ENCODE assay signal across 8 mouse cellular contexts in genomic region chr17:24413557-24414211, GRCm38 (mm10). TPM values are rescaled to one million over a fixed set of nuclear protein-coding genes. Genes with fewer than 3 reads are reported as not detected.
DNase-seq lines count a peak whose midpoint lies in the region; ATAC-seq and TF ChIP-seq lines count a peak whose summit lies in the region.

No protein-coding gene starts in this region.

- peak; percentile 33 to 34; a peak in 2 of 4 replicates for TF ChIP-seq EP300 in MEL (IDR thresholded peaks at IDR 0.05; ENCODE audit: low read depth in 1 of 2, low read length in 2 of 2)

- H3K9ac ChIP-seq in MEL (ENCODE audit: control insufficient read depth, low read depth, low read length, poor library complexity, severe bottlenecking): peak overlapping the region; percentile 79
- peak overlapping the region; percentile 30 for H3K9ac ChIP-seq in forebrain, embryonic 16.5 days (replicated peaks; ENCODE audit: low read depth, low read length)
- H3K9ac ChIP-seq in limb, embryonic 13.5 days: peak overlapping the region; percentile 73
- peak overlapping the region; percentile 68 for H3K9ac ChIP-seq in midbrain, embryonic 16.5 days (ENCODE audit: low read depth, low read length)

- peaks cover 41% of the 10 kb centered on the region for H3K79me2 ChIP-seq in MEL (ENCODE audit: control insufficient read depth, insufficient read depth, low read length, poor library complexity)

- H3K9me3 ChIP-seq in MEL (replicated peaks; ENCODE audit: insufficient read depth, low read length): no peaks in the 10 kb centered on the region
- no peaks in the 10 kb centered on the region for H3K9me3 ChIP-seq in forebrain, embryonic 16.5 days (ENCODE audit: control insufficient read depth, low read length)
- no peaks in the 10 kb centered on the region for H3K9me3 ChIP-seq in limb, embryonic 13.5 days
- H3K9me3 ChIP-seq in midbrain, embryonic 16.5 days (replicated peaks; ENCODE audit: control insufficient read depth, low read length, poor library complexity, severe bottlenecking): no peaks in the 10 kb centered on the region

- TF ChIP-seq POLR2A in MEL (IDR thresholded peaks at IDR 0.05; ENCODE audit: control insufficient read depth in 1 of 2, insufficient read depth in 1 of 2, low read depth in 1 of 2, low read length in 2 of 2, poor library complexity in 1 of 2): no peak

- H3K4me3 ChIP-seq in MEL (ENCODE audit: control insufficient read depth in 1 of 2, insufficient read depth in 1 of 2, low read depth in 2 of 2, low read length in 2 of 2): peak overlapping the region; percentile 66 to 81
- peak overlapping the region; percentile 95 for H3K4me3 ChIP-seq in forebrain, embryonic 16.5 days (replicated peaks; ENCODE audit: low read length)
- peak overlapping the region; percentile 84 for H3K4me3 ChIP-seq in limb, embryonic 13.5 days
- peak overlapping the region; percentile 80 for H3K4me3 ChIP-seq in midbrain, embryonic 16.5 days (ENCODE audit: low read depth, low read length)

- H3K4me1 ChIP-seq in MEL (ENCODE audit: control insufficient read depth in 1 of 2, insufficient read depth in 2 of 2, low read length in 2 of 2): peaks cover 3 to 25% of the 10 kb centered on the region in 2 experiments
- H3K4me1 ChIP-seq in forebrain, embryonic 16.5 days (replicated peaks; ENCODE audit: control insufficient read depth, insufficient read depth, low read length): peaks cover 30% of the 10 kb centered on the region
- H3K4me1 ChIP-seq in limb, embryonic 13.5 days: peaks cover 37% of the 10 kb centered on the region
- H3K4me1 ChIP-seq in midbrain, embryonic 16.5 days (ENCODE audit: control insufficient read depth, insufficient read depth, low read length): peaks cover 19% of the 10 kb centered on the region

- WGBS in forebrain, embryonic 16.5 days: 31% methylated on average over 22 of the region's 22 CpGs
- whole genome bisulfite sequencing in limb, embryonic 13.5 days: 33% methylated on average over 22 of the region's 22 CpGs
- WGBS in midbrain, embryonic 16.5 days: 36% methylated on average over 22 of the region's 22 CpGs

- H3K27me3 ChIP-seq in MEL (ENCODE audit: control insufficient read depth in 1 of 2, insufficient read depth in 2 of 2, low read length in 2 of 2): no peaks in the 10 kb centered on the region
- H3K27me3 ChIP-seq in forebrain, embryonic 16.5 days (replicated peaks; ENCODE audit: control insufficient read depth, insufficient read depth, low read length): no peaks in the 10 kb centered on the region
- H3K27me3 ChIP-seq in limb, embryonic 13.5 days: no peaks in the 10 kb centered on the region
- H3K27me3 ChIP-seq in midbrain, embryonic 16.5 days (ENCODE audit: control insufficient read depth, insufficient read depth, low read depth, low read length): no peaks in the 10 kb centered on the region

- peaks cover 13 to 30% of the 10 kb centered on the region in 2 experiments for H3K36me3 ChIP-seq in MEL (ENCODE audit: control insufficient read depth in 1 of 2, insufficient read depth in 2 of 2, low read length in 2 of 2)
- peaks cover 13% of the 10 kb centered on the region for H3K36me3 ChIP-seq in forebrain, embryonic 16.5 days (ENCODE audit: control insufficient read depth, insufficient read depth)
- peaks cover 60% of the 10 kb centered on the region for H3K36me3 ChIP-seq in limb, embryonic 13.5 days
- H3K36me3 ChIP-seq in midbrain, embryonic 16.5 days (ENCODE audit: control insufficient read depth, insufficient read depth, low read length): peaks cover 20% of the 10 kb centered on the region

- peak; percentile 46 for DNase-seq in cerebellum, adult 9-11 months
- no peak for DNase-seq in cerebellum, adult 9-10 months
- peak; percentile 86 for DNase-seq in MEL (ENCODE audit: low read depth, low spot score)
- no peak for DNase-seq in retina, embryonic 14.5 days (ENCODE audit: low spot score)
- DNase-seq in layer of hippocampus, adult 9-10 months (ENCODE audit: low spot score): no peak

- H3K27ac ChIP-seq in MEL (ENCODE audit: control insufficient read depth, low read depth, low read length): peak overlapping the region; percentile 89
- H3K27ac ChIP-seq in forebrain, embryonic 16.5 days (ENCODE audit: low read length): peak overlapping the region; percentile 11; the same call in 1 of the 2 replicates
- H3K27ac ChIP-seq in limb, embryonic 13.5 days: peak overlapping the region; percentile 80
- peak overlapping the region; percentile 87 for H3K27ac ChIP-seq in midbrain, embryonic 16.5 days (ENCODE audit: low read length)

- ATAC-seq in forebrain, embryonic 16.5 days: peak; percentile 21
- ATAC-seq in limb, embryonic 13.5 days (ENCODE audit: low FRiP score, low read depth): peak; percentile 48; the same call in 1 of the 2 replicates
- ATAC-seq in midbrain, embryonic 16.5 days: peak; percentile 66

- peak; percentile 11 to 43 (median 38); a peak in 4 of 6 replicates for TF ChIP-seq CTCF in MEL (IDR thresholded peaks at IDR 0.05 in 2 of 3, conservative IDR thresholded peaks at IDR 0.05 in 1 of 3; ENCODE audit: control insufficient read depth in 1 of 3, insufficient read depth in 1 of 3, low read depth in 2 of 3, low read length in 3 of 3, poor library complexity in 1 of 3, severe bottlenecking in 1 of 3)

- peak overlapping the region; percentile 57 for H3K4me2 ChIP-seq in forebrain, embryonic 16.5 days (ENCODE audit: low read length)
- H3K4me2 ChIP-seq in limb, embryonic 13.5 days (replicated peaks): peak overlapping the region; percentile 78
- H3K4me2 ChIP-seq in midbrain, embryonic 16.5 days (ENCODE audit: low read length): peak overlapping the region; percentile 92

- no peak for TF ChIP-seq RAD21 in MEL (IDR thresholded peaks at IDR 0.05; ENCODE audit: low read depth, low read length)

TF ChIP-seq in MEL, 35 proteins besides CTCF, POLR2A, EP300 and RAD21 (continues in another document):
- no peak for TF ChIP-seq ZNF384 (IDR thresholded peaks at IDR 0.05; ENCODE audit: low read depth, low read length)
- TF ChIP-seq MYB (IDR thresholded peaks at IDR 0.05; ENCODE audit: low read depth, low read length): no peak
- no peak for TF ChIP-seq SIN3A (IDR thresholded peaks at IDR 0.05; ENCODE audit: low read length)
- no peak for TF ChIP-seq MYC (IDR thresholded peaks at IDR 0.05; ENCODE audit: low read depth, low read length)
- no peak for TF ChIP-seq ZKSCAN1 (IDR thresholded peaks at IDR 0.05; ENCODE audit: low read depth, low read length)
- no peak for TF ChIP-seq NELFE (IDR thresholded peaks at IDR 0.05; ENCODE audit: low read depth, low read length)
- no peak for TF ChIP-seq JUND (IDR thresholded peaks at IDR 0.05; ENCODE audit: low read depth, low read length)
- no peak for TF ChIP-seq MAFK (IDR thresholded peaks at IDR 0.05; ENCODE audit: borderline replicate concordance, low read depth, low read length)
- TF ChIP-seq POLR2AphosphoS2 (IDR thresholded peaks at IDR 0.05; ENCODE audit: low read length): no peak
- TF ChIP-seq POLR2AphosphoS5 (IDR thresholded peaks at IDR 0.05; ENCODE audit: borderline replicate concordance, low read depth, low read length): no peak
- peak; percentile 71 for TF ChIP-seq GATA1 (IDR thresholded peaks at IDR 0.05; ENCODE audit: low read depth, low read length)
- no peak for TF ChIP-seq NRF1 (IDR thresholded peaks at IDR 0.05; ENCODE audit: insufficient read depth, low read depth, low read length, poor library complexity, severe bottlenecking)
- no peak for TF ChIP-seq BHLHE40 (IDR thresholded peaks at IDR 0.05; ENCODE audit: borderline replicate concordance, low read depth, low read length)

RNA-seq across cellular contexts. Expression of gene Rnps1, which starts 0.7 kb away (rescaled TPM):
- total RNA-seq in MEL (2012; rRNA removed): 156 and 167 TPM in 2 replicates
- polyA plus RNA-seq in MEL (2012; ENCODE audit: insufficient read depth in 1 of 2, insufficient read length in 2 of 2, low read depth in 1 of 2, low replicate concordance in 2 of 2, missing spikeins in 1 of 2): 100 to 1,000 TPM in 1 of 2 experiments, not detected in 1; 282 TPM
- polyA plus RNA-seq in forebrain, embryonic 16.5 days (2015; fragmentation: Nextera tagmentation; extraction: Ambion mirVana): 362 and 389 TPM in 2 replicates
- 322 TPM in 2 replicates for polyA plus RNA-seq in limb, embryonic 13.5 days (2015; fragmentation: Nextera tagmentation; extraction: Ambion mirVana)
- polyA plus RNA-seq in midbrain, embryonic 16.5 days (2015; fragmentation: Nextera tagmentation; extraction: Ambion mirVana): 357 and 365 TPM in 2 replicates

RNA-seq across cellular contexts. Expression of gene Eci1, which starts 12.8 kb away (rescaled TPM):
- 54.4 and 65.6 TPM in 2 replicates for total RNA-seq in MEL (2012; rRNA removed)
- 10 to 100 TPM in 1 of 2 experiments, not detected in 1; 48.6 TPM for polyA plus RNA-seq in MEL (2012; ENCODE audit: insufficient read depth in 1 of 2, insufficient read length in 2 of 2, low read depth in 1 of 2, low replicate concordance in 2 of 2, missing spikeins in 1 of 2)
- polyA plus RNA-seq in forebrain, embryonic 16.5 days (2015; fragmentation: Nextera tagmentation; extraction: Ambion mirVana): 30.4 and 34.8 TPM in 2 replicates
- 85.0 and 87.3 TPM in 2 replicates for polyA plus RNA-seq in limb, embryonic 13.5 days (2015; fragmentation: Nextera tagmentation; extraction: Ambion mirVana)
- polyA plus RNA-seq in midbrain, embryonic 16.5 days (2015; fragmentation: Nextera tagmentation; extraction: Ambion mirVana): 34.2 and 34.4 TPM in 2 replicates

RNA-seq across cellular contexts. Expression of gene Dnase1l2, which starts 29.2 kb away (rescaled TPM):
- 0.49 and 0.62 TPM in 2 replicates for total RNA-seq in MEL (2012; rRNA removed)
- 1 to 10 TPM in 1 of 2 experiments, not detected in 1; 1.8 TPM for polyA plus RNA-seq in MEL (2012; ENCODE audit: insufficient read depth in 1 of 2, insufficient read length in 2 of 2, low read depth in 1 of 2, low replicate concordance in 2 of 2, missing spikeins in 1 of 2)
- polyA plus RNA-seq in forebrain, embryonic 16.5 days (2015; fragmentation: Nextera tagmentation; extraction: Ambion mirVana): 6.2 and 9.5 TPM in 2 replicates
- polyA plus RNA-seq in limb, embryonic 13.5 days (2015; fragmentation: Nextera tagmentation; extraction: Ambion mirVana): 2.7 and 3.9 TPM in 2 replicates
- 7.9 and 9.9 TPM in 2 replicates for polyA plus RNA-seq in midbrain, embryonic 16.5 days (2015; fragmentation: Nextera tagmentation; extraction: Ambion mirVana)

RNA-seq across cellular contexts. Expression of gene E4f1, which starts 56.4 kb away (rescaled TPM):
- 24.3 and 26.0 TPM in 2 replicates for total RNA-seq in MEL (2012; rRNA removed)
- 10 to 100 TPM in 1 of 2 experiments, not detected in 1; 37.1 TPM for polyA plus RNA-seq in MEL (2012; ENCODE audit: insufficient read depth in 1 of 2, insufficient read length in 2 of 2, low read depth in 1 of 2, low replicate concordance in 2 of 2, missing spikeins in 1 of 2)
- polyA plus RNA-seq in forebrain, embryonic 16.5 days (2015; fragmentation: Nextera tagmentation; extraction: Ambion mirVana): 37.9 and 54.0 TPM in 2 replicates
- polyA plus RNA-seq in limb, embryonic 13.5 days (2015; fragmentation: Nextera tagmentation; extraction: Ambion mirVana): 38.3 and 45.7 TPM in 2 replicates
- 46.4 and 50.2 TPM in 2 replicates for polyA plus RNA-seq in midbrain, embryonic 16.5 days (2015; fragmentation: Nextera tagmentation; extraction: Ambion mirVana)

RNA-seq across cellular contexts. Expression of gene Pgp, which starts 56.5 kb away (rescaled TPM):
- total RNA-seq in MEL (2012; rRNA removed): 16.6 and 19.3 TPM in 2 replicates
- 10 to 100 TPM in 1 of 2 experiments, not detected in 1; 55.0 TPM for polyA plus RNA-seq in MEL (2012; ENCODE audit: insufficient read depth in 1 of 2, insufficient read length in 2 of 2, low read depth in 1 of 2, low replicate concordance in 2 of 2, missing spikeins in 1 of 2)
- 50.5 and 54.0 TPM in 2 replicates for polyA plus RNA-seq in forebrain, embryonic 16.5 days (2015; fragmentation: Nextera tagmentation; extraction: Ambion mirVana)
- 50.2 and 51.3 TPM in 2 replicates for polyA plus RNA-seq in limb, embryonic 13.5 days (2015; fragmentation: Nextera tagmentation; extraction: Ambion mirVana)
- polyA plus RNA-seq in midbrain, embryonic 16.5 days (2015; fragmentation: Nextera tagmentation; extraction: Ambion mirVana): 64.2 and 70.2 TPM in 2 replicates

Comparison
In these comparisons a context has a peak if more than half of its experiments do, and no peak if none do; other contexts are left out.
1. DNase-seq: peak in cerebellum, adult 9-11 months (single experiment) and MEL (single experiment); none in cerebellum, adult 9-10 months (single experiment), retina, embryonic 14.5 days (single experiment) and layer of hippocampus, adult 9-10 months (single experiment).
2. H3K27ac ChIP-seq: peak in every context shown above with its lines; median percentile 89 in MEL; 87 in midbrain, embryonic 16.5 days; 80 in limb, embryonic 13.5 days; 11 in forebrain, embryonic 16.5 days.
3. Peak in every context shown above with its lines, with median percentiles within 50 percentile points of each other: H3K4me3 ChIP-seq, H3K9ac ChIP-seq, ATAC-seq and H3K4me2 ChIP-seq.